Mouse (Mus musculus) hindbrain, embryonic 12.5 days (tissue): Measurements from ENCODE around the gene Orm2. TPM values are rescaled to one million over a fixed set of nuclear protein-coding genes. Genes with fewer than 3 reads are reported as not detected.

Source experiments
- ATAC-seq: fragments of 200-750 bp; cut with Nextera tagmentation; 2 replicates; pipeline ENCODE4 v1.8.0; 2017; ENCODE audit warnings: moderate TSS enrichment; ENCODE audit not compliant: low FRiP score
- H3K27ac ChIP-seq: fragments of 300-500 bp; sonication (generic); 2 replicates; pipeline ENCODE4 v1.5.1; 2016; ENCODE audit warnings: mild to moderate bottlenecking
- H3K27me3 ChIP-seq: fragments of 300-500 bp; sonication (generic); 2 replicates; pipeline ENCODE4 v1.6.1; 2016; ENCODE audit warnings: mild to moderate bottlenecking
- H3K36me3 ChIP-seq: fragments of 300-500 bp; sonication (generic); 2 replicates; pipeline ENCODE4 v1.6.1; 2016; ENCODE audit warnings: mild to moderate bottlenecking
- H3K4me1 ChIP-seq: fragments of 300-500 bp; sonication (generic); 2 replicates; pipeline ENCODE4 v1.6.1; 2016
- H3K4me2 ChIP-seq: fragments of 300-500 bp; sonication (generic); replicated peaks from 2 replicates; pipeline ENCODE4 v1.6.1; 2016; ENCODE audit warnings: mild to moderate bottlenecking
- H3K4me3 ChIP-seq: fragments of 300-500 bp; sonication (generic); 2 replicates; pipeline ENCODE4 v1.5.1; 2016; ENCODE audit warnings: mild to moderate bottlenecking
- H3K9ac ChIP-seq: fragments of 300-500 bp; sonication (generic); 2 replicates; pipeline ENCODE4 v1.6.1; 2016; ENCODE audit warnings: mild to moderate bottlenecking, moderate library complexity
- H3K9me3 ChIP-seq: fragments of 300-500 bp; sonication (generic); replicated peaks from 2 replicates; pipeline ENCODE4 v1.6.1; 2016; ENCODE audit warnings: mild to moderate bottlenecking
- WGBS: fragments of 180-500 bp; shearing (Covaris S2); methylation state at CpG from one replicate; pipeline ENCODE4 v1.1.7; 2016; 5-methylcytosine and 5-hydroxymethylcytosine counted together
- polyA plus RNA-seq: library from polyadenylated mRNA; unstranded; fragments of >200 nt; fragmentation: Nextera tagmentation; extraction: Ambion mirVana; gene quantifications from 2 replicates; pipeline ENCODE4 v1.2.1, GENCODE M21; 2016

Gene Orm2
- polyA plus RNA-seq, 1 experiment from 2014 or later = not detected

GRCm38 (mm10) chr4:63384262-63384661 is 22.0 kb downstream of the Orm2 start:
- no peak overlapping the region for H3K27ac ChIP-seq
- H3K4me1 ChIP-seq = peaks cover 15% of the 10 kb centered on the region
- H3K36me3 ChIP-seq = peaks cover 41% of the 10 kb centered on the region
- no peaks in the 10 kb centered on the region for H3K27me3 ChIP-seq
- 92% methylated on average over 4 of the region's 4 CpGs for WGBS
- no peak for ATAC-seq
- no peak overlapping the region for H3K9ac ChIP-seq
- H3K4me2 ChIP-seq = no peak overlapping the region
- no peak overlapping the region for H3K4me3 ChIP-seq
- no peaks in the 10 kb centered on the region for H3K9me3 ChIP-seq

- WGBS = 89% methylated on average over 3 of the region's 3 CpGs
- ATAC-seq = no peak
- Histone ChIP-seq H3K27me3 (no peaks in the 10 kb centered on the region), H3K9ac (no peak overlapping the region), H3K9me3 (no peaks in the 10 kb centered on the region), H3K27ac (no peak overlapping the region), H3K36me3 (peaks cover 31% of the 10 kb centered on the region), H3K4me1 (peaks cover 22% of the 10 kb centered on the region), H3K4me2 (no peak overlapping the region), H3K4me3 (no peak overlapping the region)
Measured at GRCm38 (mm10) chr4:63385253-63385652, 23.0 kb downstream of the Orm2 start.

- peaks cover 26% of the 10 kb centered on the region for H3K36me3 ChIP-seq
- H3K27me3 ChIP-seq = no peaks in the 10 kb centered on the region
- peaks cover 25% of the 10 kb centered on the region for H3K4me1 ChIP-seq
- 89% methylated on average over 11 of the region's 11 CpGs for WGBS
- no peak overlapping the region for H3K4me3 ChIP-seq
- no peak overlapping the region for H3K9ac ChIP-seq
- no peak overlapping the region for H3K27ac ChIP-seq
- no peak for ATAC-seq
- no peaks in the 10 kb centered on the region for H3K9me3 ChIP-seq
- no peak overlapping the region for H3K4me2 ChIP-seq
Measured at GRCm38 (mm10) chr4:63385784-63386183, 23.5 kb downstream of the Orm2 start.

GRCm38 (mm10) chr4:63388029-63388428 is 25.8 kb downstream of the Orm2 start:
- Histone ChIP-seq H3K27me3 (no peaks in the 10 kb centered on the region), H3K27ac (no peak overlapping the region), H3K36me3 (peaks cover 7% of the 10 kb centered on the region), H3K9ac (no peak overlapping the region), H3K4me1 (peaks cover 25% of the 10 kb centered on the region), H3K4me2 (no peak overlapping the region), H3K9me3 (no peaks in the 10 kb centered on the region), H3K4me3 (no peak overlapping the region)
- WGBS = 67% methylated on average over 6 of the region's 6 CpGs
- no peak for ATAC-seq

- Histone ChIP-seq H3K9ac (no peak overlapping the region), H3K27me3 (no peaks in the 10 kb centered on the region), H3K27ac (peak overlapping the region; percentile 81), H3K4me3 (no peak overlapping the region), H3K4me1 (peaks cover 25% of the 10 kb centered on the region), H3K9me3 (no peaks in the 10 kb centered on the region), H3K4me2 (no peak overlapping the region), H3K36me3 (peaks cover 4% of the 10 kb centered on the region)
- peak; percentile 78 for ATAC-seq
- WGBS = 19% methylated on average over 8 of the region's 8 CpGs
Measured at GRCm38 (mm10) chr4:63389121-63389886, 27.1 kb downstream of the Orm2 start.

GRCm38 (mm10) chr4:63389887-63390528 is 27.8 kb downstream of the Orm2 start:
- H3K9ac ChIP-seq = no peak overlapping the region
- no peak overlapping the region for H3K4me2 ChIP-seq

GRCm38 (mm10) chr4:63391322-63391721 is 29.1 kb downstream of the Orm2 start:
- H3K4me2 ChIP-seq = no peak overlapping the region
- peaks cover 16% of the 10 kb centered on the region for H3K36me3 ChIP-seq
- H3K27ac ChIP-seq = no peak overlapping the region
- peak overlapping the region; percentile 15; the same call in 1 of the 2 replicates for H3K9ac ChIP-seq
- no peaks in the 10 kb centered on the region for H3K9me3 ChIP-seq
- H3K27me3 ChIP-seq = no peaks in the 10 kb centered on the region
- H3K4me1 ChIP-seq = peaks cover 25% of the 10 kb centered on the region
- no peak for ATAC-seq
- WGBS = 80% methylated on average over 6 of the region's 6 CpGs
- H3K4me3 ChIP-seq = no peak overlapping the region

More at GRCm38 (mm10) chr4:63389887-63390528, 27.8 kb downstream of the Orm2 start:
- WGBS = 50% methylated on average over 11 of the region's 11 CpGs
- peaks cover 25% of the 10 kb centered on the region for H3K4me1 ChIP-seq
- peak; percentile 65 for ATAC-seq
- H3K4me3 ChIP-seq = no peak overlapping the region
- H3K27ac ChIP-seq = peak overlapping the region; percentile 81
- peaks cover 11% of the 10 kb centered on the region for H3K36me3 ChIP-seq
- H3K27me3 ChIP-seq = no peaks in the 10 kb centered on the region
- no peaks in the 10 kb centered on the region for H3K9me3 ChIP-seq

- Histone ChIP-seq H3K27ac (no peak overlapping the region), H3K36me3 (peaks cover 16% of the 10 kb centered on the region), H3K9ac (no peak overlapping the region), H3K27me3 (no peaks in the 10 kb centered on the region), H3K4me2 (no peak overlapping the region), H3K4me1 (peaks cover 30% of the 10 kb centered on the region), H3K4me3 (no peak overlapping the region), H3K9me3 (no peaks in the 10 kb centered on the region)
- ATAC-seq = no peak
- 85% methylated on average over 10 of the region's 10 CpGs for WGBS
Measured at GRCm38 (mm10) chr4:63397981-63398537, 35.8 kb downstream of the Orm2 start.

GRCm38 (mm10) chr4:63398854-63399609 is 36.8 kb downstream of the Orm2 start:
- Histone ChIP-seq H3K27ac (peak overlapping the region; percentile 36; the same call in 1 of the 2 replicates), H3K4me3 (no peak overlapping the region), H3K9ac (no peak overlapping the region), H3K36me3 (peaks cover 15% of the 10 kb centered on the region), H3K9me3 (no peaks in the 10 kb centered on the region), H3K27me3 (no peaks in the 10 kb centered on the region), H3K4me1 (peaks cover 39% of the 10 kb centered on the region), H3K4me2 (no peak overlapping the region)
- ATAC-seq = no peak
- 75% methylated on average over 11 of the region's 11 CpGs for WGBS

- 0 out of 2 replicates have a peak overlapping the region, but pooled peaks have one; percentile 36 for H3K27ac ChIP-seq
- no peaks in the 10 kb centered on the region for H3K27me3 ChIP-seq
- no peak overlapping the region for H3K4me2 ChIP-seq
- H3K9ac ChIP-seq = no peak overlapping the region
- WGBS = 60% methylated on average over 6 of the region's 8 CpGs
- peaks cover 7% of the 10 kb centered on the region for H3K36me3 ChIP-seq
- H3K4me1 ChIP-seq = peaks cover 47% of the 10 kb centered on the region
- H3K4me3 ChIP-seq = no peak overlapping the region
- H3K9me3 ChIP-seq = no peaks in the 10 kb centered on the region
- no peak for ATAC-seq
Measured at GRCm38 (mm10) chr4:63399691-63400270, 37.5 kb downstream of the Orm2 start.

- WGBS = 89% methylated on average over 18 of the region's 18 CpGs
Measured at GRCm38 (mm10) chr4:63400541-63401306, 38.5 kb downstream of the Orm2 start.

More at GRCm38 (mm10) chr4:63400541-63401306, 38.5 kb downstream of the Orm2 start:
- Histone ChIP-seq H3K4me2 (no peak overlapping the region), H3K36me3 (no peaks in the 10 kb centered on the region), H3K4me1 (peaks cover 56% of the 10 kb centered on the region), H3K27me3 (no peaks in the 10 kb centered on the region), H3K9ac (no peak overlapping the region), H3K9me3 (no peaks in the 10 kb centered on the region), H3K4me3 (no peak overlapping the region), H3K27ac (no peak overlapping the region)
- ATAC-seq = no peak
